Mouse (Mus musculus) embryo, embryonic 10.5 days (tissue): Measurements from ENCODE around the gene Srrm4.

Experiments
- DNase-seq: peaks from one replicate; pipeline ENCODE4 v3.0.0-alpha.2; 2015; ENCODE audit warnings: low spot score

Srrm4 gene

GRCm38 (mm10) chr5:116490826-116491225 is 100.8 kb downstream of the Srrm4 start:
- DNase-seq = no peak

- no peak for DNase-seq
Measured at GRCm38 (mm10) chr5:116489621-116490020, 102.0 kb downstream of the Srrm4 start.

GRCm38 (mm10) chr5:116486135-116486534 is 105.5 kb downstream of the Srrm4 start:
- DNase-seq = no peak

- DNase-seq = peak; percentile 80
Measured at GRCm38 (mm10) chr5:116485069-116485468, 106.5 kb downstream of the Srrm4 start.

- no peak for DNase-seq
Measured at GRCm38 (mm10) chr5:116484236-116484635, 107.4 kb downstream of the Srrm4 start.

GRCm38 (mm10) chr5:116478607-116479371 is 112.8 kb downstream of the Srrm4 start:
- no peak for DNase-seq

GRCm38 (mm10) chr5:116476006-116476405 is 115.6 kb downstream of the Srrm4 start:
- DNase-seq = peak; percentile 80

GRCm38 (mm10) chr5:116461354-116462042 is 130.1 kb downstream of the Srrm4 start:
- peak; percentile 60 for DNase-seq

GRCm38 (mm10) chr5:116459970-116460369 is 131.6 kb downstream of the Srrm4 start:
- no peak for DNase-seq

GRCm38 (mm10) chr5:116457791-116458190 is 133.8 kb downstream of the Srrm4 start:
- no peak for DNase-seq

- DNase-seq = peak; percentile 29
Measured at GRCm38 (mm10) chr5:116456796-116457515, 134.7 kb downstream of the Srrm4 start.

GRCm38 (mm10) chr5:116453401-116453851 is 138.2 kb downstream of the Srrm4 start:
- DNase-seq = peak; percentile 80

- DNase-seq = no peak
Measured at GRCm38 (mm10) chr5:116450901-116451300, 140.7 kb downstream of the Srrm4 start.

GRCm38 (mm10) chr5:116449522-116450225 is 141.9 kb downstream of the Srrm4 start:
- DNase-seq = no peak

GRCm38 (mm10) chr5:116448409-116449191 is 143.0 kb downstream of the Srrm4 start:
- no peak for DNase-seq

- DNase-seq = no peak
Measured at GRCm38 (mm10) chr5:116447821-116448350, 143.7 kb downstream of the Srrm4 start.

- DNase-seq = no peak
Measured at GRCm38 (mm10) chr5:116446552-116446951, 145.1 kb downstream of the Srrm4 start.

GRCm38 (mm10) chr5:116445634-116446367 is 145.8 kb downstream of the Srrm4 start:
- DNase-seq = no peak

- DNase-seq = no peak
Measured at GRCm38 (mm10) chr5:116444517-116444916, 147.1 kb downstream of the Srrm4 start.

GRCm38 (mm10) chr5:116443459-116443940 is 148.1 kb downstream of the Srrm4 start:
- DNase-seq = no peak
